Mouse (Mus musculus): ENCODE measurements at regions not wholly inside any gene's neighbourhood (a gene's known extent, or its start where the extent isn't known, plus 50 kb on each side); places are given as distances from the start of the nearest gene placed in this dataset.

DNA sequence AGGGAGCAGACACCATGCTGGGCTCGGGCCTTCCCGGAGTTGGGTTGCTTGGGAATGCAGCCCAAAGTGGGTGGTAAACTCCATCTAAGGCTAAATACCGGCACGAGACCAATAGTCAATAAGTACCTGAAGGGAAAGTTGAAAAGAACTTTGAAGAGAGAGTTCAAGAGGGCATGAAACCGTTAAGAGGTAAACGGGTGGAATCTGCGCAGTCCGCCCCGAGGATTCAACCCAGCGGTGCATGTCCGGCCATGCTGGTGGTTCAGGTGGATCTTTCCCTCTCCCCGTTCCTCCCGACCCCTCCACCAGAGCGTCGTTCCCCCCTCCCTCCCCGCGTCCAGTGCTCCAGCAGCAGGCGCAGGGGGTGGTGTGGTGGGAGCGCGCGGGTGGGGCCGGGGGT lies 179.1 kb upstream of the Arhgef26 start:
- Histone ChIP-seq H3K27ac (ENCODE audit: low read depth, low read length) (no peak overlapping the region), H3K4me3 (ENCODE audit: low read depth, low read length) (no peak overlapping the region), H3K27me3 (ENCODE audit: control insufficient read depth, insufficient read depth, low read length) (no peaks in the 10 kb centered on the region), H3K4me2 (no peak overlapping the region), H3K9ac (ENCODE audit: low read length) (no peak overlapping the region), H3K4me1 (ENCODE audit: control insufficient read depth, insufficient read depth, low read length) (no peaks in the 10 kb centered on the region), H3K9me3 (ENCODE audit: control insufficient read depth, low read length) (peaks cover 11% of the 10 kb centered on the region; the same call in 1 of the 2 replicates), H3K36me3 (ENCODE audit: control insufficient read depth, insufficient read depth, low read length) (no peaks in the 10 kb centered on the region)
- DNase-seq (ENCODE audit: low spot score, missing footprints) (peak; percentile 92), ATAC-seq (ENCODE audit: low FRiP score) (peak; percentile 96)
- WGBS, result 55% methylated on average over 22 of the region's 22 CpGs

DNA sequence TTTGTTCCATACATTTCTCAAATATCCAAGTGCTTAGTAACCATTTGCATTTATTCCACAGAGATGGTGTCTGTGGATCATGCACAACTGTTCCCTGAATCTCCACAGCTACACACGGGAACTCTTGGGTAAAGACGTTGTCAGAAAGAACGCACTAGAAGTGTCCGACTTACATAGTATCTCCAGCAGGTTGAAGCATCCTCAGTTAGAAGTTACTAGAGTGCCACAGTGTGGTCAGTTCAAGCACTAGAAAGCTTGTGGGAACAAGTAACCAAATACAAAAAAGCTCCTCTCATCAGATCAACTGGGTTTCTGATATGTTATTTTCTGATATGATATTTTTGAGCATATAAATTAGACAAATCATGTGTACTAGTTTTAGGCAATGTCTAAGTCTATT lies 167.5 kb upstream of the Arhgef26 start:
- no peaks in the 10 kb centered on the region for H3K27me3 ChIP-seq (ENCODE audit: control insufficient read depth, insufficient read depth, low read length)
- no peak for DNase-seq (ENCODE audit: low spot score, missing footprints)
- no peak overlapping the region for H3K9ac ChIP-seq (ENCODE audit: low read length)
- H3K4me1 ChIP-seq (ENCODE audit: control insufficient read depth, insufficient read depth, low read length), result no peaks in the 10 kb centered on the region
- H3K36me3 ChIP-seq (ENCODE audit: control insufficient read depth, insufficient read depth, low read length), result no peaks in the 10 kb centered on the region
- WGBS, result 77% methylated on average over 4 of the region's 4 CpGs
- no peak overlapping the region for H3K4me2 ChIP-seq
- no peak overlapping the region for H3K27ac ChIP-seq (ENCODE audit: low read depth, low read length)
- no peak overlapping the region for H3K4me3 ChIP-seq (ENCODE audit: low read depth, low read length)
- no peak for ATAC-seq (ENCODE audit: low FRiP score)
- no peaks in the 10 kb centered on the region for H3K9me3 ChIP-seq (ENCODE audit: control insufficient read depth, low read length)

DNA sequence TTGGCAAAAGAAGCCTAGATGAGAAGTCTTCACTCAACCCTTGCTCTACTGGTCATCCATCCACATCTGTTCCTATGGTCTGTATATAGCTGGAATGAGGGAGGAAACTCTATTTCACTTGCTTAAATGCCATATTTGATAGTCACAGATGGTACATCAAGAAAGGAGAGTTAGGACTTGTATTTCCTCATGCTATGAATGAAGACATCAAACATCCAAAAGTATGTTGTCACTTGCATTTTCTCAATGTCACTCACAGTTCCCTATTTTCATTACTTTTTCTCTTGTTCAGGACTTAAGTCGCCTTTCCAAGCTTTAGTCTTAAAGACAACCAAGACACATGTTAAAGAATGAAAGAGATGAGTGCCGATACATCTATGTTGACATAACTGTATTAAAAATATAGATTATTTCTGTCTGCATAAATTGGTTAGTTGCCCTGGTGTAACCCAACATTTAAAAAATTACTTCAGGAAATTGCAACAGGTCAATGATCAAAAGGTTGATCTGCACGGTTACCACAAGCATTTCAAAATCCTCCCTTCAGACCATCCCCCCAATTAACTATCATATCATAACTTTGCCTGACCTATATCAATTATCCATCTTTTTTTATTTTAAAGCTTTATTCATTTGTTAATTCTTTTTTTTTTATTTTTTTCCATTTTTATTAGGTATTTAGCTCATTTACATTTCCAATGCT lies 150.2 kb upstream of the Arhgef26 start:
- ATAC-seq (ENCODE audit: low FRiP score) (no peak), DNase-seq (ENCODE audit: low spot score, missing footprints) (no peak)
- Histone ChIP-seq H3K4me2 (no peak overlapping the region), H3K27ac (ENCODE audit: low read depth, low read length) (no peak overlapping the region), H3K4me3 (ENCODE audit: low read depth, low read length) (no peak overlapping the region), H3K4me1 (ENCODE audit: control insufficient read depth, insufficient read depth, low read length) (no peaks in the 10 kb centered on the region), H3K27me3 (ENCODE audit: control insufficient read depth, insufficient read depth, low read length) (no peaks in the 10 kb centered on the region), H3K9ac (ENCODE audit: low read length) (no peak overlapping the region), H3K9me3 (ENCODE audit: control insufficient read depth, low read length) (no peaks in the 10 kb centered on the region), H3K36me3 (ENCODE audit: control insufficient read depth, insufficient read depth, low read length) (no peaks in the 10 kb centered on the region)
- WGBS, result 88% methylated on average over 3 of the region's 3 CpGs

DNA sequence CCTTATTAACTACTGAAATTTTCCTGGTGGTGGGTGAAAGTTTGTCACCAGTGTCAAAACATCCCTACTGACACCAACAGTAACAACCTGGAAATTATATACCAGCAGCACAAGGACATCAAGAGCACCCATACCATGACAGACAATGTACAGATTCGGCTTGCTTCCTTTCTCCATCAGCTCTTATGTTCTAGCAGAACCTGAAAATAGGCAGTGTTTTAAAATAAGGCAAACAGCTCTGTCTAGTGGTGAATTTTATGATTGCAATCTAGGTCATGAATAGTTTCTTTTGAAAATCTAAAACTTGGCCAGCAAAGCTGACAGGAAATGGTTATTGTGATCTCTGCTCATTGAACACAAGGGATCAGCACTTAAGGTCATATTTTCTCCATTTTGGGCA lies 145.7 kb upstream of the Arhgef26 start:
- DNase-seq (ENCODE audit: low spot score, missing footprints) (no peak), ATAC-seq (ENCODE audit: low FRiP score) (no peak)
- H3K27me3 ChIP-seq (ENCODE audit: control insufficient read depth, insufficient read depth, low read length), result no peaks in the 10 kb centered on the region
- H3K9me3 ChIP-seq (ENCODE audit: control insufficient read depth, low read length), result no peaks in the 10 kb centered on the region
- H3K4me3 ChIP-seq (ENCODE audit: low read depth, low read length), result no peak overlapping the region
- H3K9ac ChIP-seq (ENCODE audit: low read length), result no peak overlapping the region
- no peaks in the 10 kb centered on the region for H3K4me1 ChIP-seq (ENCODE audit: control insufficient read depth, insufficient read depth, low read length)
- WGBS, result 56% methylated on average over 1 of the region's 1 CpGs
- H3K36me3 ChIP-seq (ENCODE audit: control insufficient read depth, insufficient read depth, low read length), result no peaks in the 10 kb centered on the region
- no peak overlapping the region for H3K27ac ChIP-seq (ENCODE audit: low read depth, low read length)
- no peak overlapping the region for H3K4me2 ChIP-seq

DNA sequence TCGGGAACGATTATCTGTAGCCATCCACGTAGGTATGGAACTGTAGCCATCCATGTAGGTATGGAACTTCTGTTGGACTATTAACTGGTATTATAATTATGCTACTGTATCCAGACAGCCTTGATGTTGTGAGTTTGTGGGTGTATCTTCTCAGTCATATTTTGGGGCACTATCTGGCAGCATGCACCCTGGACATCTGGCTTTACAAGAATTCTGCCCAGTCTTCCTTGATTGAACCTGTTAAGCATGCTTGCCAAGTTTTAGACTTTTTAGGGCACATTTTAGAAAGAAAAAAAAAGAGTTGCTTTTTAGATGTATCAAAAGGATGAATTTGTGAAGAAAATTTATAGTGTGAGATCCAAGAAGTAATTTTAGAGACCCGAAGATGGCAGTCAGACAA lies 143.7 kb upstream of the Arhgef26 start:
- no peaks in the 10 kb centered on the region for H3K27me3 ChIP-seq (ENCODE audit: control insufficient read depth, insufficient read depth, low read length)
- no peaks in the 10 kb centered on the region for H3K36me3 ChIP-seq (ENCODE audit: control insufficient read depth, insufficient read depth, low read length)
- H3K9ac ChIP-seq (ENCODE audit: low read length), result no peak overlapping the region
- H3K4me1 ChIP-seq (ENCODE audit: control insufficient read depth, insufficient read depth, low read length), result no peaks in the 10 kb centered on the region
- 87% methylated on average over 4 of the region's 4 CpGs for WGBS
- H3K9me3 ChIP-seq (ENCODE audit: control insufficient read depth, low read length), result no peaks in the 10 kb centered on the region
- ATAC-seq (ENCODE audit: low FRiP score) (no peak), DNase-seq (ENCODE audit: low spot score, missing footprints) (no peak)
- no peak overlapping the region for H3K4me2 ChIP-seq
- no peak overlapping the region for H3K4me3 ChIP-seq (ENCODE audit: low read depth, low read length)
- H3K27ac ChIP-seq (ENCODE audit: low read depth, low read length), result no peak overlapping the region

DNA sequence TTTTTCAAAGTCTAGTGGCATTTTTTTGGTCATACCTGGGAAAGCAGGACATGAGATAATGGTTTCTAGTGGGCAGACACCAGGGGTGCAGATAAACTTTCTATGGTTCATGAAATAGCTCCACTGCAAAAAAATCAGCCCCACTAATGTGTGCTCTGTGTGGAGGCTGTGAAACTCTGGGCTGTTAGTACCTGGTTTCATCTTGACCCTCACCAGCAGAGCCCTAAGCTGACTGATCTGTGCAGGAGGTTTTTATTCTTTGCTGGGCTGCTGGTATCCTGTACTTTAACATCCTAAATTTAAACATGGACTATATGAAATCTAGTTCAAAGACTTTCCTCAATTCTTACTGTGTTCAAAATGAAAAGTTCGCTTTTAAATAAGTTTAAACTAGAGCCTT lies 141.5 kb upstream of the Arhgef26 start:
- H3K4me1 ChIP-seq (ENCODE audit: control insufficient read depth, insufficient read depth, low read length), result no peaks in the 10 kb centered on the region
- 84% methylated on average over 1 of the region's 1 CpGs for whole genome bisulfite sequencing
- no peak overlapping the region for H3K9ac ChIP-seq (ENCODE audit: low read length)
- ATAC-seq (ENCODE audit: low FRiP score), result no peak
- no peak overlapping the region for H3K4me3 ChIP-seq (ENCODE audit: low read depth, low read length)
- H3K36me3 ChIP-seq (ENCODE audit: control insufficient read depth, insufficient read depth, low read length), result no peaks in the 10 kb centered on the region
- no peaks in the 10 kb centered on the region for H3K27me3 ChIP-seq (ENCODE audit: control insufficient read depth, insufficient read depth, low read length)
- no peaks in the 10 kb centered on the region for H3K9me3 ChIP-seq (ENCODE audit: control insufficient read depth, low read length)
- H3K4me2 ChIP-seq, result no peak overlapping the region
- H3K27ac ChIP-seq (ENCODE audit: low read depth, low read length), result no peak overlapping the region
- no peak for DNase-seq (ENCODE audit: low spot score, missing footprints)

DNA sequence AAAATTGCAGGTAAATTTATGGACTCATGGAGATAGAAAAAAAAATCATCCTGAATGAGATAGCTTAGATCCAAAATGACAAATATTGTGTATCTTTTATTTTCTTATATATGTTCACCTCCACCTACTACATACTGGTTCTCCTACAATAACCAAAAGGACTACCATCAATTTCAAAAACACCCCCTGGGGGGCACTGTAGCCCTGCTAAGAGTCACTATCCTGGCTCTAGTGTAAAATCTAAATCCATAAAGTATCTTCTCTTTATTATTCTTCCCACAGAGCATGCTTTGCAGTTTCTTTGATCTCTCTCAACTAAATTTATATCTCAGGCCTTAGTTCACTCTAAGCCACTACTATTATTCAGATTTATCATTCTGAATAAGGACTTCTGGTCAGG lies 122.3 kb upstream of the Arhgef26 start:
- Histone ChIP-seq H3K4me2 (no peak overlapping the region), H3K9me3 (ENCODE audit: control insufficient read depth, low read length) (no peaks in the 10 kb centered on the region), H3K27me3 (ENCODE audit: control insufficient read depth, insufficient read depth, low read length) (no peaks in the 10 kb centered on the region), H3K27ac (ENCODE audit: low read depth, low read length) (no peak overlapping the region), H3K4me3 (ENCODE audit: low read depth, low read length) (no peak overlapping the region), H3K4me1 (ENCODE audit: control insufficient read depth, insufficient read depth, low read length) (no peaks in the 10 kb centered on the region), H3K36me3 (ENCODE audit: control insufficient read depth, insufficient read depth, low read length) (no peaks in the 10 kb centered on the region), H3K9ac (ENCODE audit: low read length) (no peak overlapping the region)
- DNase-seq (ENCODE audit: low spot score, missing footprints), result no peak
- ATAC-seq (ENCODE audit: low FRiP score), result no peak

DNA sequence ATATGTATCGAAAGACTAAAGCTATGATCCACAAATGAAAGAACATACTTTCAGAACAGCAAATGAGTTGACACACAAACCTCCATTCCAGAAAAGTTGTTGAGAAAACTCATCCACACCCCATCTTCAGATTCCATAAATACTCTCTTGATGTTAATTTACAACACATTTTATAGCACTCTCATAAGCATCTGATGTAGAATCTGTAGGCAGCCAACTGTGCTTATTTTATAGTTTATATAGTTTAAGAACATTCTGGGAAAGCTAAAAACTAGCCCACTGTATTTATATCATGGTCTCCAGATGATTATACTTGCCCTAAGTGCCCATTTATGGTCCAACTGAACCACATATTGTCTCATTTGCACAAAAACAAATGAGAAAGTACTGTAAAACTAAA lies 120.8 kb upstream of the Arhgef26 start:
- no peak overlapping the region for H3K4me2 ChIP-seq
- H3K36me3 ChIP-seq (ENCODE audit: control insufficient read depth, insufficient read depth, low read length), result no peaks in the 10 kb centered on the region
- WGBS, result 88% methylated on average over 1 of the region's 1 CpGs
- no peaks in the 10 kb centered on the region for H3K27me3 ChIP-seq (ENCODE audit: control insufficient read depth, insufficient read depth, low read length)
- no peaks in the 10 kb centered on the region for H3K9me3 ChIP-seq (ENCODE audit: control insufficient read depth, low read length)
- DNase-seq (ENCODE audit: low spot score, missing footprints) (no peak), ATAC-seq (ENCODE audit: low FRiP score) (no peak)
- no peak overlapping the region for H3K4me3 ChIP-seq (ENCODE audit: low read depth, low read length)
- no peak overlapping the region for H3K9ac ChIP-seq (ENCODE audit: low read length)
- no peak overlapping the region for H3K27ac ChIP-seq (ENCODE audit: low read depth, low read length)
- H3K4me1 ChIP-seq (ENCODE audit: control insufficient read depth, insufficient read depth, low read length), result no peaks in the 10 kb centered on the region

DNA sequence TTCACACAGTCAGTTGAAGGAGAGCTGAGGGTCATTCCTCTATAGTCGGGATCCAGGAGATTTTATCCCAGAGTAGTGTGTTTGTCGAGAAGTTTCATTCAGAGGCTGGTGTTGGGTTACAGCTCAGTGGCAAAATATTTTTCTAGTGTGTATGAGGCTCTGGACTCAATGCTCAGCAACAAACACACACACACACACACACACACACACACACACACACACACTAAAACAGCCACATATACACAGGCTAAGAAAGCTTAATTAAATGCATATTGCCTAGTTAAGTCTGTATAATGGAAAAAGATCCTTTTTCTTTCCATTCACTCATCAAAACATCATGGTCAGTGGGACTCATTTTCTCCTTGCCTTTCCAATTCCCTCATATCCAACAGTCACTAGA lies 110.4 kb upstream of the Arhgef26 start:
- no peak overlapping the region for H3K4me3 ChIP-seq (ENCODE audit: low read depth, low read length)
- DNase-seq (ENCODE audit: low spot score, missing footprints) (no peak), ATAC-seq (ENCODE audit: low FRiP score) (no peak)
- H3K4me2 ChIP-seq, result no peak overlapping the region
- no peaks in the 10 kb centered on the region for H3K36me3 ChIP-seq (ENCODE audit: control insufficient read depth, insufficient read depth, low read length)
- no peak overlapping the region for H3K9ac ChIP-seq (ENCODE audit: low read length)
- WGBS, result 80% methylated on average over 2 of the region's 2 CpGs
- H3K27me3 ChIP-seq (ENCODE audit: control insufficient read depth, insufficient read depth, low read length), result no peaks in the 10 kb centered on the region
- no peaks in the 10 kb centered on the region for H3K4me1 ChIP-seq (ENCODE audit: control insufficient read depth, insufficient read depth, low read length)
- no peaks in the 10 kb centered on the region for H3K9me3 ChIP-seq (ENCODE audit: control insufficient read depth, low read length)
- H3K27ac ChIP-seq (ENCODE audit: low read depth, low read length), result no peak overlapping the region

Data from midbrain, embryonic 11.5 days (tissue).